Mouse (Mus musculus): Measurements from ENCODE around the gene Gpr85. TPM values are rescaled to one million over a fixed set of nuclear protein-coding genes. Genes with fewer than 3 reads are reported as not detected.

The Gpr85 gene
- 0.22 and 0.35 TPM in 2 replicates for polyA plus RNA-seq (2012; rRNA removed)

DNA sequence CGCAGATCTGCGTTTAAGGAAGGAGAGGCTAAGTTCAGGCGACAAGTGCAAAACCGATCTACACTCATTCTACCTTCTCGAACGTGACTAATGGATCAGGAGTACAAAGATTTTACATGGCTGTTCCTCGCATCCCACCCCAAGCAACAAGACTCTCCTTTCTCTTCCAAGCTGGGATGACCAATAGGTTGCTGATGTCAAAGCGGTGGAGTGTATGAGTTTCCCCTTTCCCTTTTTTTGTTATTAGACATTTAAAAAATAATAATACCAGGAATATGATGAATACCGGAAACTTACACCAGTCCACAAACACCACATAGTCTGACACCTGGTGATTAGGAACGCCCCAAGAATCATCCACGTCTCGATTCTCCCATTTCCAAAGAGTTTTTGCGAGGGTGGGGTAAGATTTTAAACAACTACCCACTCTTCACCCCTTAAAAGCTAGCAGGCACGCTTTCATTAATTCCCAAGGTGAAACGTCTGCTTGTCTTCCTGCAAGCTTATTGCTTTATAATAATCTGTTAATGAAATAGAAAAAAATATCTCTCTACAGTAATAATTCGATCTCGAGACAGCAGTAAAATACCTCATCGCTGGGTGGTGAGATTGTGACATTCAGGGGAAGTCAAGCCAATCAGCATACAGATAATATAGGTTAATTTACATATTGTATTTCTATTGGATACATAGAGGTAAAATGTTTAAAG is at the start of gene Gpr85:
Gene Gpr85 (minus strand): TSS at position 598 of the 710 bp plus-strand sequence.
- 33% methylated on average over 18 of the region's 18 CpGs for WGBS
- Histone ChIP-seq H3K4me3 (replicated peaks; ENCODE audit: extremely low read depth, low read depth, low read length) (peak within 1 kb of the TSS; percentile 57), H3K4me1 (ENCODE audit: control insufficient read depth, insufficient read depth, low read length) (peaks cover 2% of the 10 kb centered on the region; the same call in 1 of the 2 replicates)
- TF ChIP-seq CTCF (IDR thresholded peaks at IDR 0.05; ENCODE audit: insufficient read depth, low read length) (no peak), POLR2A (IDR thresholded peaks at IDR 0.05; ENCODE audit: borderline replicate concordance, extremely low read depth, low read depth, low read length) (no peak)
- peak; percentile 11 for DNase-seq

DNA sequence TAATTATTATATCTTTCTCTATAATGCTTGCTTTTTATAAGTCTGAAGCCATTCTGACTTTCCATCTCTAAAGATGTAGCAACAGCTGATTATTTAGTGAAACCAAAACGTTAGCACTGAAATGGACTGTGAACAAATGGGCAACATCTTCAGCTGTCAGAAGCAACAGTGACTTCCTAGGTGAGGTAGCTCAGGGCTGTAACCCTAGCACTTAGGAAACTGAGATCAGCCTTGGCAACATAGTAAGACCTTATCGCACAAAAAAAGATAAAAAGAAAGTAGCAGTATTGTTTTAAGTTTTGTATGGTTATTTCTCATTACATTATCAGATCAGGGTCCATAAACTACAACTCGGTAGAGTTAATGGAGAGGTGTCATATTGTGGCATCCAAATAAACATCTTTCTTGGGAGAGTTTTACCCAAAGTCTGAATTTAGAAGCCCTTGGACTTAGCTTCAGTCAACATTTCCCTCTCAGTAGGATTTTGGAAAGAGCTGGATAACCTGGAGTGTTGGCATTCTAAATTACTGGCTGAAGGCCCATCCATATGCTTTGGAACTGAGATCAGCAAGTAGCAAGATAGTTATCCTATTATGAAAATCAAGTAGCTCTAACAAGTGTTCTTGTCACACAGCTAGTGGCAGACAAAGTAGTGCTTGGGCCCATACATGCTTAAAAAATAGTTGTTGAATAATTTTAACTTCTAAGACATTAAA is 45.3 kb upstream of the Gpr85 start:
- WGBS = 71% methylated on average over 3 of the region's 3 CpGs
- Histone ChIP-seq H3K4me3 (replicated peaks; ENCODE audit: extremely low read depth, low read depth, low read length) (no peak overlapping the region), H3K4me1 (ENCODE audit: control insufficient read depth, insufficient read depth, low read length) (no peaks in the 10 kb centered on the region)
- no peak for DNase-seq
- TF ChIP-seq CTCF (IDR thresholded peaks at IDR 0.05; ENCODE audit: insufficient read depth, low read length) (no peak), POLR2A (IDR thresholded peaks at IDR 0.05; ENCODE audit: borderline replicate concordance, extremely low read depth, low read depth, low read length) (no peak)

DNA sequence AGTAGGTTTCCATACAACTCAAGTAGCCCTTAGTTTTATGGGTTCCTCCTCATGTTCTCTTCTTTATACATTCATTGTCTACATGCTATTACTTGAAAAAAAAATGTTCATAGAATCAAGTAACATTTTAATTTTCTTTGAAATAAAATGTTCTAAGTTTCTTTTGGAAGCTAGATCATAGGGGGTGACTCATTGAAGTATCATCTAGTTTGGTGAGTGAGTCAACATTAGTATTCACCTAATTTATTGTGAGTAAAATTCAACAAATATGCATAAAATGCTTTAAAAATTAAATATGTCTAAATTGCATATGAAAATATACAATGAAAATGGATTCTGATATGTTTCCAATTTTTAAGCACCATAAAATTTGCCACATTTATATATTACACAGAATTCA is 43.2 kb upstream of the Gpr85 start:
- no peak for DNase-seq
- Histone ChIP-seq H3K4me3 (replicated peaks; ENCODE audit: extremely low read depth, low read depth, low read length) (no peak overlapping the region), H3K4me1 (ENCODE audit: control insufficient read depth, insufficient read depth, low read length) (no peaks in the 10 kb centered on the region)
- TF ChIP-seq CTCF (IDR thresholded peaks at IDR 0.05; ENCODE audit: insufficient read depth, low read length) (no peak), POLR2A (IDR thresholded peaks at IDR 0.05; ENCODE audit: borderline replicate concordance, extremely low read depth, low read depth, low read length) (no peak)

DNA sequence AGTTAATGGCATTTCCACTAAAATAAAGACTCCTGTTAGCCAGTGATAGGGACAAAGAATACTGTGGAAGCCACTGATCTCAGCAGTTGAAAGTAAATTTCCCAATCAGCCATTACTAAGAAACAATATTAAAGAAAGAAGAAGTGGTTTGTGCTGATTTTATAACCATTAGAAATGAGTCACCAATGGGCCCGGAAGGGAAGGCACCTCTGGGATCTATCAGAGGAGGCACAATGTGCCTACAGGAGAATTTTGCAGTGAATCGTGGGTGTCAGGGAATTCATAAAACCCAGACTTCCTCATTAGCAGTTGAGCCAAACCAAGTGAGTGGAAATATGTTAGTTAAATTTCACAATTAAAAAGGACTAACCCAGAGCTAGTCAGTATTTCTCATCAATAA is 34.2 kb upstream of the Gpr85 start:
- Histone ChIP-seq H3K4me3 (replicated peaks; ENCODE audit: extremely low read depth, low read depth, low read length) (no peak overlapping the region), H3K4me1 (ENCODE audit: control insufficient read depth, insufficient read depth, low read length) (no peaks in the 10 kb centered on the region; the same call in 1 of the 2 replicates)
- DNase-seq = no peak
- TF ChIP-seq POLR2A (IDR thresholded peaks at IDR 0.05; ENCODE audit: borderline replicate concordance, extremely low read depth, low read depth, low read length) (no peak), CTCF (IDR thresholded peaks at IDR 0.05; ENCODE audit: insufficient read depth, low read length) (no peak)
- WGBS = 81% methylated on average over 2 of the region's 2 CpGs

DNA sequence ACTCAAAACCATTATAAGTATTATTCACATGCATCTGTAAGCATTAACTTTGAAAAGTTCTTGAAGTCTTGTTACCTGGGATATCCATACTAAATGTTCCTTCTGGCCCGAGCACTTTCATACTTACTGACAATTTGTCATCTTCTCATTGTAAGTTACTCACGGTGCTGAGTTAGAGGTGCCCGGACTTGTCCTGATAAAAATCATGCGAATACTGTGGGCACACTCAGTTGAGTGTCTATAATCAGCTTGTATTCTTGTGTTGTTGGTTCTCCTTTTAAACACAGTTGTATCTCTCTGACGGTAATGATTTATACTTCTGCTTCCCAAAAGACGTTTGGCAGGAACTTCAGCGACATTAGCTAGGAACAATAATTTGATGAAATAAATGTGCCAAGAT is 32.3 kb upstream of the Gpr85 start:
- WGBS = 34% methylated on average over 7 of the region's 7 CpGs
- no peak overlapping the region for H3K4me3 ChIP-seq (replicated peaks; ENCODE audit: extremely low read depth, low read depth, low read length)
- no peak for TF ChIP-seq CTCF (IDR thresholded peaks at IDR 0.05; ENCODE audit: insufficient read depth, low read length)
- TF ChIP-seq POLR2A (IDR thresholded peaks at IDR 0.05; ENCODE audit: borderline replicate concordance, extremely low read depth, low read depth, low read length) = no peak
- DNase-seq = no peak
- no peaks in the 10 kb centered on the region; the same call in 1 of the 2 replicates for H3K4me1 ChIP-seq (ENCODE audit: control insufficient read depth, insufficient read depth, low read length)

DNA sequence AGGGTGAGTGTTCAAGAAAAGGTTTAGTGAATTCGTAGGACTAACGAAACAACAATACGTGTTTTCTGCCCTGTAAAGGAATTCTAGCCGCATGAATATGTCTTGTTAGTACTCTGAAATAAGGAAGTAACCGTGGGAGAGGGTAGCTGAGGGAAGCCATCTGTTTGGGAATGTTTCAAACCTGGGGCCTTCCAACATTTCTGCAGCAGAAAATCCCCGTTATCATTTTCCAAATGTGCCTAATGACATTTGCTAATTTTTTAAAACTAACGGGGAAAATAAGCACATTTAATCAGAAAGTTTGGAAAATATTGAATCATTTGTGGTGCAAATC is 31.9 kb upstream of the Gpr85 start:
- no peaks in the 10 kb centered on the region; the same call in 1 of the 2 replicates for H3K4me1 ChIP-seq (ENCODE audit: control insufficient read depth, insufficient read depth, low read length)
- TF ChIP-seq POLR2A (IDR thresholded peaks at IDR 0.05; ENCODE audit: borderline replicate concordance, extremely low read depth, low read depth, low read length) = no peak
- no peak for TF ChIP-seq CTCF (IDR thresholded peaks at IDR 0.05; ENCODE audit: insufficient read depth, low read length)
- H3K4me3 ChIP-seq (replicated peaks; ENCODE audit: extremely low read depth, low read depth, low read length) = peak overlapping the region; percentile 91
- DNase-seq = no peak
- WGBS = under 1% methylated on average over 7 of the region's 7 CpGs

DNA sequence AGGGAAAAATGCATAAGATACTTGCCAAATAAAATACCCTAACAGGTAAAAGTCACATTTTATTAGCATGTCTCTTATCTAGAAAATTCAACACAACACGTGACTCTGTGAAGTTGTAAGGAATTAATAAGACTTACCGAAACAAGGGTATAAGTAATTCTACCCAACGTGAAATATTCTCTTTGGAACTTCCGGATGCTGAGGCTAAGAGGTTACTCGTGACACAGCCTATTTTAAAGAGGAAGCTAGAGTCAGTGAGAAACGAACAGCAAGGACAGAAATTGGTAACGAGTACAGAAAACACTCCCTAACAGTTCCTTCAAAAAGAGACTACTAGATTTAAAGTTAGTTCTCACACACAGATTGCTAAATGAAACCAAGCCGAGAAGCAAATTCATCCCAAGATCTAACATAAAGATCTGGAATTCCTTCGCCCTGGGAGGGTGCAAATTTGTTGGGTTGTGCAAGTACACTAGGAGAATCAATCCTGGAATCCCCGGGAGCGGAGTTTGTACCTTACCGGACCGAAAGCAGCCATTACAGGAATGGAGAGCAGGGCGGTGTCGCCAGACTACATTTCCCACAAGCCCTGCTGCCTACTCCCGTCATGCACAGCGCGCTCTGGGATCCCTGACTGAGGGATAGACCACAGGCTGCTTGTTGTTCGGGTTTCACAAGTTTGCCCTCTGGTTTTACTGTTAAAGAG is 31.3 kb upstream of the Gpr85 start, which contains the start of gene 2610001J05Rik:
Gene 2610001J05Rik (minus strand): TSS at position 600 of the 706 bp plus-strand sequence.
- H3K4me1 ChIP-seq (ENCODE audit: control insufficient read depth, insufficient read depth, low read length) = no peaks in the 10 kb centered on the region; the same call in 1 of the 2 replicates
- TF ChIP-seq POLR2A (IDR thresholded peaks at IDR 0.05; ENCODE audit: borderline replicate concordance, extremely low read depth, low read depth, low read length) = peak; percentile 97
- TF ChIP-seq CTCF (IDR thresholded peaks at IDR 0.05; ENCODE audit: insufficient read depth, low read length) = no peak
- peak; percentile 87 for DNase-seq
- WGBS = under 1% methylated on average over 19 of the region's 19 CpGs
- peak within 1 kb of the TSS; percentile 91 for H3K4me3 ChIP-seq (replicated peaks; ENCODE audit: extremely low read depth, low read depth, low read length)

DNA sequence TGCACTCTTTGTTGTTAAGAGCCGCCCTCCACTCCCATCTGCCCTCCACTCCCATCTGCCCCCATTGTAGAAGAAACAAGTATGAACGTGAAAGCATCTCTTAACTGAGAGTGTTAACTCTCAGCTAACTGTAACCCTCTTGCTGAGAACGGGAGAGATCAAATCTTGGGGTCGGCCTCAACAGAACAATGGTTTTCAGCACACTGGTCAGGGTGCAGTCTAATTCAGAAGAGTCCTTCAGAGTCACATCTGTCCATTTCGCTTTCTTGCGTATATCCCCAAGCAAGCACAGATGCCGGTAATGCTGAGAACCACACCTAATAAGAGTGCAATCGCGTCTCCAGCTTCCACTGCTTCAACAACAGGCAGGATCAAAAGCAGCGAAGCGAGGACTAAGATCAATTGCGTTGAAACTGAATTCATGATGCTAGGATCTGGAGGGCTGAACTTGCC is 30.6 kb upstream of the Gpr85 start:
- 35% methylated on average over 12 of the region's 12 CpGs for WGBS
- TF ChIP-seq CTCF (IDR thresholded peaks at IDR 0.05; ENCODE audit: insufficient read depth, low read length) (no peak), POLR2A (IDR thresholded peaks at IDR 0.05; ENCODE audit: borderline replicate concordance, extremely low read depth, low read depth, low read length) (no peak)
- H3K4me1 ChIP-seq (ENCODE audit: control insufficient read depth, insufficient read depth, low read length) = no peaks in the 10 kb centered on the region; the same call in 1 of the 2 replicates
- no peak overlapping the region for H3K4me3 ChIP-seq (replicated peaks; ENCODE audit: extremely low read depth, low read depth, low read length)
- peak; percentile 20 for DNase-seq

DNA sequence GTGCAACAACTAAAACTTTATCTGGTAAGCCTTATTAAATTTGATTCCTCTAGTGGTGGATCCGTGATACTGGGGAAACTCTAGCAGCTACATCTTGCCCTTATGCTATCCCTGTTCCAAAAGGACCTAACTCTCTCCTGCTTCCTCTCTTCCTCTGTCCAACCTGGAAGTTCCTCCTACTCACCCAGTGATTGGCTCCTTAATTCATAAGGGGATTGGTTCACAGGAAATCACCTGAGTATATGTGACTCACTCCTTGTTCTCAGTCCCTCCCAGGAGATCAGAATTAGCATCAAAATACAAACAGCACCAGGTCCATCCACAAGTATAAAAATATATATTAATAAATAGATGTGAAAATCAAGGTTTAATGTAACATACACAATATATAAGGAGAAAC is 20.9 kb upstream of the Gpr85 start:
- Histone ChIP-seq H3K4me1 (ENCODE audit: control insufficient read depth, insufficient read depth, low read length) (no peaks in the 10 kb centered on the region), H3K4me3 (replicated peaks; ENCODE audit: extremely low read depth, low read depth, low read length) (no peak overlapping the region)
- no peak for DNase-seq
- TF ChIP-seq POLR2A (IDR thresholded peaks at IDR 0.05; ENCODE audit: borderline replicate concordance, extremely low read depth, low read depth, low read length) (no peak), CTCF (IDR thresholded peaks at IDR 0.05; ENCODE audit: insufficient read depth, low read length) (no peak)
- 77% methylated on average over 1 of the region's 1 CpGs for WGBS

Data from lung, adult 2 months (tissue).